Mouse (Mus musculus): ENCODE measurements at regions not wholly inside any gene's neighbourhood (a gene's known extent, or its start where the extent isn't known, plus 50 kb on each side); places are given as distances from the start of the nearest gene placed in this dataset.

GRCm38 (mm10) chr14:120560416-120560815 lies 82.2 kb downstream of the Rap2a start:
- no peak for DNase-seq
- Histone ChIP-seq H3K27me3 (replicated peaks; ENCODE audit: control insufficient read depth, insufficient read depth, low read length) (no peaks in the 10 kb centered on the region), H3K27ac (ENCODE audit: insufficient read depth, low read depth, low read length) (no peak overlapping the region), H3K4me1 (ENCODE audit: control insufficient read depth, insufficient read depth, low read length) (no peaks in the 10 kb centered on the region), H3K4me3 (ENCODE audit: insufficient read depth, low read depth, low read length) (no peak overlapping the region), H3K36me3 (ENCODE audit: control insufficient read depth, insufficient read depth, low read length) (no peaks in the 10 kb centered on the region)
- TF ChIP-seq CTCF (conservative IDR thresholded peaks at IDR 0.05; ENCODE audit: insufficient read depth, insufficient read length, low read depth, low read length) (no peak), POLR2A (IDR thresholded peaks at IDR 0.05; ENCODE audit: low read depth, low read length) (no peak)
- WGBS: 88% methylated on average over 7 of the region's 7 CpGs

- 95% methylated on average over 2 of the region's 2 CpGs for WGBS
Measured at GRCm38 (mm10) chr14:120560987-120561386, 82.7 kb downstream of the Rap2a start.

GRCm38 (mm10) chr14:120566945-120567344 lies 88.7 kb downstream of the Rap2a start:
- no peaks in the 10 kb centered on the region for H3K36me3 ChIP-seq (ENCODE audit: control insufficient read depth, insufficient read depth, low read length)
- H3K27ac ChIP-seq (ENCODE audit: insufficient read depth, low read depth, low read length): no peak overlapping the region
- H3K4me3 ChIP-seq (ENCODE audit: insufficient read depth, low read depth, low read length): no peak overlapping the region
- TF ChIP-seq CTCF (conservative IDR thresholded peaks at IDR 0.05; ENCODE audit: insufficient read depth, insufficient read length, low read depth, low read length): no peak
- TF ChIP-seq POLR2A (IDR thresholded peaks at IDR 0.05; ENCODE audit: low read depth, low read length): no peak
- DNase-seq: no peak
- H3K4me1 ChIP-seq (ENCODE audit: control insufficient read depth, insufficient read depth, low read length): no peaks in the 10 kb centered on the region
- no peaks in the 10 kb centered on the region for H3K27me3 ChIP-seq (replicated peaks; ENCODE audit: control insufficient read depth, insufficient read depth, low read length)
- WGBS: 77% methylated on average over 1 of the region's 1 CpGs

More at GRCm38 (mm10) chr14:120560987-120561386, 82.7 kb downstream of the Rap2a start:
- Histone ChIP-seq H3K4me3 (ENCODE audit: insufficient read depth, low read depth, low read length) (no peak overlapping the region), H3K4me1 (ENCODE audit: control insufficient read depth, insufficient read depth, low read length) (no peaks in the 10 kb centered on the region), H3K27me3 (replicated peaks; ENCODE audit: control insufficient read depth, insufficient read depth, low read length) (no peaks in the 10 kb centered on the region), H3K36me3 (ENCODE audit: control insufficient read depth, insufficient read depth, low read length) (no peaks in the 10 kb centered on the region), H3K27ac (ENCODE audit: insufficient read depth, low read depth, low read length) (no peak overlapping the region)
- no peak for DNase-seq
- TF ChIP-seq CTCF (conservative IDR thresholded peaks at IDR 0.05; ENCODE audit: insufficient read depth, insufficient read length, low read depth, low read length) (no peak), POLR2A (IDR thresholded peaks at IDR 0.05; ENCODE audit: low read depth, low read length) (no peak)

DNA sequence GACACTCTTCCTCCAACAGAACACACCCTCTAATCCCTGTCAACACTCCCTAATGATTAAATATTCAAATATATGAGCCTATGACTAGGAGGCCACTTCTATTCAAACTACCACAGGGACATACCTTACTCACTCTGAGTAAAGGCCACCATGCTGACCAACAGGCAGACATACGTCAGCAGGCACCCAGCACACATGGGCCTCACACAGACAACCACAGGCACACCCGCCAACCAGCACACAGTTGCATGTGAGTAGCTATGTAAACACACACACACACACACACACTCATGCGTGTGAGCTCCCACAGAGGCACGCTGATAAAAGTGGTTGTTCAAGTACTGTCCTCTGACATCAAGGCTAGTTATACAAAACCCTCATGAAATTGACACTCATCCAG lies 89.8 kb downstream of the Rap2a start:
- DNase-seq: no peak
- Histone ChIP-seq H3K36me3 (ENCODE audit: control insufficient read depth, insufficient read depth, low read length) (no peaks in the 10 kb centered on the region), H3K4me1 (ENCODE audit: control insufficient read depth, insufficient read depth, low read length) (no peaks in the 10 kb centered on the region), H3K27me3 (replicated peaks; ENCODE audit: control insufficient read depth, insufficient read depth, low read length) (no peaks in the 10 kb centered on the region), H3K4me3 (ENCODE audit: insufficient read depth, low read depth, low read length) (no peak overlapping the region), H3K27ac (ENCODE audit: insufficient read depth, low read depth, low read length) (no peak overlapping the region)
- TF ChIP-seq CTCF (conservative IDR thresholded peaks at IDR 0.05; ENCODE audit: insufficient read depth, insufficient read length, low read depth, low read length) (no peak), POLR2A (IDR thresholded peaks at IDR 0.05; ENCODE audit: low read depth, low read length) (no peak)
- 80% methylated on average over 4 of the region's 4 CpGs for WGBS

DNA sequence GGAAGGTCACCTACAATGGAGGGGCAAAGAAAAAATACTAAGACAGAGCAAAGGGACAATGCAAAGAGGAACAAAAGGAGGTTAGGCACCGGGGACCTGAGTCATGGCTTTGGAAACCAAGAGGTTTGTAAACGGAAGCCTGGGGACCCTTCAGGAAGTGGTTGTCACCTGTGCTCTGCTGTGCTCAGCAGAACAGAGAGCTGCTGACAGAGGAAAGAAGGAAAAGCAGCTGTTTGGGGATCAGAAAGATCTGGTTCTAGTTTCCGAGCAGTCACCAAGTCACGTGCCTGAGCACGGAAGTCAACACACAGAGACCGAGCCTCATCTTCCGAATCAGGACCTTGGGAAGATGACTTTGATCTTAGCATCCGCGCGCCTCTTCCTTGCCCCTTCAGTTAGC lies 94.0 kb downstream of the Rap2a start:
- WGBS: 60% methylated on average over 10 of the region's 10 CpGs
- Histone ChIP-seq H3K4me3 (ENCODE audit: insufficient read depth, low read depth, low read length) (no peak overlapping the region), H3K4me1 (ENCODE audit: control insufficient read depth, insufficient read depth, low read length) (no peaks in the 10 kb centered on the region), H3K27ac (ENCODE audit: insufficient read depth, low read depth, low read length) (no peak overlapping the region), H3K27me3 (replicated peaks; ENCODE audit: control insufficient read depth, insufficient read depth, low read length) (no peaks in the 10 kb centered on the region), H3K36me3 (ENCODE audit: control insufficient read depth, insufficient read depth, low read length) (no peaks in the 10 kb centered on the region)
- DNase-seq: no peak
- TF ChIP-seq CTCF (conservative IDR thresholded peaks at IDR 0.05; ENCODE audit: insufficient read depth, insufficient read length, low read depth, low read length) (no peak), POLR2A (IDR thresholded peaks at IDR 0.05; ENCODE audit: low read depth, low read length) (no peak)

GRCm38 (mm10) chr14:120575202-120575601 lies 97.0 kb downstream of the Rap2a start:
- Histone ChIP-seq H3K36me3 (ENCODE audit: control insufficient read depth, insufficient read depth, low read length) (no peaks in the 10 kb centered on the region), H3K4me3 (ENCODE audit: insufficient read depth, low read depth, low read length) (no peak overlapping the region), H3K27me3 (replicated peaks; ENCODE audit: control insufficient read depth, insufficient read depth, low read length) (no peaks in the 10 kb centered on the region), H3K27ac (ENCODE audit: insufficient read depth, low read depth, low read length) (no peak overlapping the region), H3K4me1 (ENCODE audit: control insufficient read depth, insufficient read depth, low read length) (no peaks in the 10 kb centered on the region)
- TF ChIP-seq CTCF (conservative IDR thresholded peaks at IDR 0.05; ENCODE audit: insufficient read depth, insufficient read length, low read depth, low read length): no peak
- DNase-seq: no peak
- WGBS: 73% methylated on average over 6 of the region's 6 CpGs

DNA sequence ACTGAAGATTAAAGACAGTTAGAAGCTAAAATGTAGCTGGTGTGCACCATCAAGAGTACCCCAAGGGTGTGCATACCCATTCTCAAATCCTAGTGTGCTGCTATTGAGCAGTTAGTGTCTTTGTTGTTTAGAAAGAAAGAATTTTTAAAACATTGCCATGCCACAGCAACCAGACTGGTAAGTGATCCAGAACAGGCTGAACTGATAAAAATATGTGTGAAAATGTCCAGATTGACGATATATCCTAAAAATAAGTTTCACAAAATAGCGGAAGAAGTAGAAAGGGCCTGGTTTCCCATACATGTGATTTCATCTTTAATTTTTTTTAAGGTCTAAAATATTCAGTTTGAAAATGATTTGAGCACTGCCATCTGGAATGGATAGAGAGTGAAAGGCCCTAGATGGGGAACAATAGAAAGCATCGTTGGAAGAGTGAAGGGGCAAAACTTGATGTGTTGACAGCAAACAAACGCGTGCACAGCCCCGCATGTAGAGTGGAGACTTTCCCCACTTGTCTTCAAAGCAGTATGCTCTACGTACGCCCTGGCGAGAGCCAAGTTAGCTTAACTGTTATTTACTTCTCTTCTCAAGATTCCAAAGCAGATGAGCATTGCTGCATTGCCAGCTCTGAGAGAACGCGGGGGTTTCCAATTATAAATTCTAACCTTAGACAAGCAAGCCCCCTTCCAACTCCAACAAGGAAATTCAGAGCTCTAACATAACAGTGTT lies 100.3 kb downstream of the Rap2a start:
- Histone ChIP-seq H3K4me3 (ENCODE audit: insufficient read depth, low read depth, low read length) (no peak overlapping the region), H3K27me3 (replicated peaks; ENCODE audit: control insufficient read depth, insufficient read depth, low read length) (no peaks in the 10 kb centered on the region), H3K36me3 (ENCODE audit: control insufficient read depth, insufficient read depth, low read length) (no peaks in the 10 kb centered on the region), H3K4me1 (ENCODE audit: control insufficient read depth, insufficient read depth, low read length) (no peaks in the 10 kb centered on the region), H3K27ac (ENCODE audit: insufficient read depth, low read depth, low read length) (no peak overlapping the region)
- no peak for TF ChIP-seq CTCF (conservative IDR thresholded peaks at IDR 0.05; ENCODE audit: insufficient read depth, insufficient read length, low read depth, low read length)
- TF ChIP-seq POLR2A (IDR thresholded peaks at IDR 0.05; ENCODE audit: low read depth, low read length): no peak
- 91% methylated on average over 11 of the region's 11 CpGs for WGBS
- no peak for DNase-seq

Data from kidney, adult 2 months (tissue).